In genomic region chr8:11911639-11912450, GRCm38 (mm10) we compare ENCODE assay signal across 13 mouse cellular contexts.
DNase-seq lines count a peak whose midpoint lies in the region; ATAC-seq and TF ChIP-seq lines count a peak whose summit lies in the region.
"Had no signal": no experiment of that assay in that cellular context is flagged by ENCODE, and none has a peak within 500 bp of the region (broad histone marks: within the 10 kb centered on the region; RNA-seq: fewer than 3 reads in every experiment).

No protein-coding gene starts in this region.

- peak; percentile 91 for ATAC-seq in intestine, embryonic 15.5 days
- ATAC-seq in neural tube, embryonic 15.5 days (ENCODE audit: low FRiP score) = no peak; the same call in 1 of the 2 replicates

- no peaks in the 10 kb centered on the region for H3K27me3 ChIP-seq in kidney, adult 2 months (replicated peaks; ENCODE audit: control insufficient read depth, insufficient read depth, low read length)
- no peaks in the 10 kb centered on the region for H3K27me3 ChIP-seq in intestine, embryonic 15.5 days (replicated peaks)
- H3K27me3 ChIP-seq in neural tube, embryonic 15.5 days (replicated peaks) = 0 out of 2 replicates have a peak, but pooled peaks cover 18% of the 10 kb centered on the region

- H3K4me3 ChIP-seq in kidney, adult 2 months (ENCODE audit: insufficient read depth, low read depth, low read length) = no peak overlapping the region
- no peak overlapping the region for H3K4me3 ChIP-seq in intestine, embryonic 15.5 days (replicated peaks)
- no peak overlapping the region for H3K4me3 ChIP-seq in neural tube, embryonic 15.5 days (replicated peaks)
- H3K4me3 ChIP-seq: gastrocnemius, adult 2 months had no signal

- H3K9me3 ChIP-seq in intestine, embryonic 15.5 days = no peaks in the 10 kb centered on the region
- no peaks in the 10 kb centered on the region for H3K9me3 ChIP-seq in neural tube, embryonic 15.5 days (replicated peaks)

- no peaks in the 10 kb centered on the region for H3K4me1 ChIP-seq in kidney, adult 2 months (ENCODE audit: control insufficient read depth, insufficient read depth, low read length)
- H3K4me1 ChIP-seq in intestine, embryonic 15.5 days (replicated peaks) = peaks cover 8% of the 10 kb centered on the region
- peaks cover 40% of the 10 kb centered on the region for H3K4me1 ChIP-seq in neural tube, embryonic 15.5 days

- H3K4me2 ChIP-seq in intestine, embryonic 15.5 days (replicated peaks) = peak overlapping the region; percentile 39
- peak overlapping the region; percentile 41 for H3K4me2 ChIP-seq in neural tube, embryonic 15.5 days

- no peaks in the 10 kb centered on the region for H3K36me3 ChIP-seq in kidney, adult 2 months (ENCODE audit: control insufficient read depth, insufficient read depth, low read length)
- H3K36me3 ChIP-seq in intestine, embryonic 15.5 days = no peaks in the 10 kb centered on the region
- H3K36me3 ChIP-seq in neural tube, embryonic 15.5 days = no peaks in the 10 kb centered on the region

- no peak overlapping the region for H3K9ac ChIP-seq in intestine, embryonic 15.5 days
- H3K9ac ChIP-seq in neural tube, embryonic 15.5 days (replicated peaks) = no peak overlapping the region

- DNase-seq in kidney, adult 2 months = peak; percentile 32
- DNase-seq in kidney, adult 11 months = no peak
- peak; percentile 78 for DNase-seq in lung, postnatal 25 days (ENCODE audit: low spot score)
- no peak for DNase-seq in left cerebral cortex, adult 11 months (ENCODE audit: low spot score)
- no peak for DNase-seq in thymus, adult 18-20 months
- no peak for DNase-seq in layer of hippocampus, postnatal 25 days (ENCODE audit: extremely low spot score in 1 of 2, low spot score in 1 of 2)
- DNase-seq: adrenal gland, postnatal 36 days; cerebellum, adult 9-11 months; gastrocnemius, adult 2 months; kidney, postnatal 10 days; thymus, postnatal 4 days had no signal

- 52% methylated on average over 18 of the region's 18 CpGs for WGBS in kidney, adult 2 months
- WGBS in intestine, embryonic 15.5 days = 51% methylated on average over 18 of the region's 18 CpGs
- WGBS in neural tube, embryonic 15.5 days = 37% methylated on average over 18 of the region's 18 CpGs

- H3K27ac ChIP-seq in kidney, adult 2 months (ENCODE audit: insufficient read depth, low read depth, low read length) = no peak overlapping the region
- H3K27ac ChIP-seq in intestine, embryonic 15.5 days = peak overlapping the region; percentile 66
- peak overlapping the region; percentile 10; the same call in 1 of the 2 replicates for H3K27ac ChIP-seq in neural tube, embryonic 15.5 days (replicated peaks)
- H3K27ac ChIP-seq: gastrocnemius, adult 2 months had no signal

- no peak for TF ChIP-seq POLR2A in kidney, adult 2 months (IDR thresholded peaks at IDR 0.05; ENCODE audit: low read depth, low read length)

- no peak for TF ChIP-seq CTCF in kidney, adult 2 months (conservative IDR thresholded peaks at IDR 0.05; ENCODE audit: insufficient read depth, insufficient read length, low read depth, low read length)

Comparison
In these comparisons a context has a peak if more than half of its experiments do, and no peak if none do; other contexts are left out.
1. DNase-seq: peak in kidney, adult 2 months (single experiment) and lung, postnatal 25 days (single experiment); none in kidney, adult 11 months (single experiment), left cerebral cortex, adult 11 months (single experiment), thymus, adult 18-20 months (0 of 2) and layer of hippocampus, postnatal 25 days (0 of 2).